Mouse (Mus musculus) embryonic facial prominence, embryonic 14.5 days (tissue): ENCODE measurements around the gene Gm15517. TPM values are rescaled to one million over a fixed set of nuclear protein-coding genes. Genes with fewer than 3 reads are reported as not detected.
"Not testable (repeated sequence)": the region's sequence is repeated elsewhere in the genome, so short reads cannot be mapped to it uniquely, and the experiment has no call there.

Experiments
- ATAC-seq: fragments of 200-750 bp; cut with Nextera tagmentation; 2 replicates; pipeline ENCODE4 v1.8.0; 2017; ENCODE audit warnings: low read depth, moderate number of reproducible peaks, moderate TSS enrichment
- DNase-seq: peaks from one replicate; pipeline ENCODE4 v3.0.0-alpha.2; 2015; ENCODE audit warnings: low spot score
- H3K27ac ChIP-seq: fragments of 300-500 bp; sonication (generic); replicated peaks from 2 replicates; pipeline ENCODE4 v1.5.1; 2014; ENCODE audit warnings: low read depth, mild to moderate bottlenecking, low read length, moderate library complexity
- H3K27me3 ChIP-seq: fragments of 300-500 bp; sonication (generic); replicated peaks from 2 replicates; pipeline ENCODE4 v1.6.1; 2014; ENCODE audit warnings: low read length; ENCODE audit not compliant: control insufficient read depth, insufficient read depth
- H3K36me3 ChIP-seq: fragments of 300-500 bp; sonication (generic); 2 replicates; pipeline ENCODE4 v1.6.1; 2014; ENCODE audit warnings: low read length, mixed read lengths; ENCODE audit not compliant: control insufficient read depth, insufficient read depth
- H3K4me1 ChIP-seq: fragments of 300-500 bp; sonication (generic); 2 replicates; pipeline ENCODE4 v1.6.1; 2014; ENCODE audit warnings: antibody characterized with exemption, low read length; ENCODE audit not compliant: control insufficient read depth, insufficient read depth
- H3K4me2 ChIP-seq: fragments of 300-500 bp; sonication (generic); 2 replicates; pipeline ENCODE4 v1.6.1; 2014; ENCODE audit warnings: low read depth, mild to moderate bottlenecking, low read length, moderate library complexity, mixed read lengths
- H3K4me3 ChIP-seq: fragments of 300-500 bp; sonication (generic); 2 replicates; pipeline ENCODE4 v1.5.1; 2014; ENCODE audit warnings: low read depth, mild to moderate bottlenecking, low read length
- H3K9ac ChIP-seq: fragments of 300-500 bp; sonication (generic); 2 replicates; pipeline ENCODE4 v1.6.1; 2014; ENCODE audit warnings: low read depth, mild to moderate bottlenecking, low read length, moderate library complexity, mixed read lengths
- H3K9me3 ChIP-seq: fragments of 300-500 bp; sonication (generic); 2 replicates; pipeline ENCODE4 v1.6.1; 2016; ENCODE audit warnings: low read length; ENCODE audit not compliant: control insufficient read depth
- WGBS: fragments of 180-500 bp; shearing (Covaris S2); extraction: QIAGEN DNeasy Blood & Tissue Kit; methylation state at CpG from one replicate; pipeline ENCODE4 v1.1.7; 2014; 5-methylcytosine and 5-hydroxymethylcytosine counted together
- polyA plus RNA-seq: library from polyadenylated mRNA; unstranded; fragments of >200 nt; fragmentation: Nextera tagmentation; extraction: Ambion mirVana; gene quantifications from 2 replicates; pipeline ENCODE4 v1.2.1, GENCODE M21; 2014

Gm15517 gene
- polyA plus RNA-seq, 1 experiment from 2014 or later: not detected

GRCm38 (mm10) chr7:44297501-44297900 lies 36.3 kb downstream of the Gm15517 start:
- DNase-seq, H3K4me2 ChIP-seq, H3K9me3 ChIP-seq, ATAC-seq, H3K36me3 ChIP-seq, H3K4me3 ChIP-seq, H3K27me3 ChIP-seq, H3K4me1 ChIP-seq, H3K9ac ChIP-seq, H3K27ac ChIP-seq: not testable (repeated sequence)
- 83% methylated on average over 2 of the region's 2 CpGs for WGBS

- H3K4me2 ChIP-seq: peak overlapping the region; percentile 78
- DNase-seq: no peak
- WGBS: 85% methylated on average over 14 of the region's 14 CpGs
Measured at GRCm38 (mm10) chr7:44303346-44304340, 42.4 kb downstream of the Gm15517 start.

GRCm38 (mm10) chr7:44304463-44304774 lies 43.2 kb downstream of the Gm15517 start:
- under 1% methylated on average over 24 of the region's 25 CpGs for WGBS
- peak; percentile 9 for ATAC-seq
- no peak for DNase-seq
- Histone ChIP-seq H3K27me3 (no peaks in the 10 kb centered on the region), H3K9me3 (no peaks in the 10 kb centered on the region), H3K9ac (peak overlapping the region; percentile 93), H3K4me1 (peaks cover 17% of the 10 kb centered on the region), H3K4me2 (peak overlapping the region; percentile 78), H3K4me3 (peak overlapping the region; percentile 65), H3K36me3 (no peaks in the 10 kb centered on the region), H3K27ac (peak overlapping the region; percentile 92)

More at GRCm38 (mm10) chr7:44303346-44304340, 42.4 kb downstream of the Gm15517 start:
- no peak for ATAC-seq
- H3K27me3 ChIP-seq: no peaks in the 10 kb centered on the region
- peaks cover 17% of the 10 kb centered on the region for H3K4me1 ChIP-seq
- peak overlapping the region; percentile 65 for H3K4me3 ChIP-seq
- peak overlapping the region; percentile 92 for H3K27ac ChIP-seq
- peak overlapping the region; percentile 93 for H3K9ac ChIP-seq
- H3K36me3 ChIP-seq: no peaks in the 10 kb centered on the region
- H3K9me3 ChIP-seq: no peaks in the 10 kb centered on the region

GRCm38 (mm10) chr7:44304775-44305641 lies 43.8 kb downstream of the Gm15517 start:
- under 1% methylated on average over 42 of the region's 49 CpGs for WGBS
- ATAC-seq (peak; percentile 93), DNase-seq (peak; percentile 99)
- peak overlapping the region; percentile 65 for H3K4me3 ChIP-seq
- H3K4me1 ChIP-seq: peaks cover 17% of the 10 kb centered on the region
- peak overlapping the region; percentile 78 for H3K4me2 ChIP-seq
- no peaks in the 10 kb centered on the region for H3K9me3 ChIP-seq
- H3K27ac ChIP-seq: peak overlapping the region; percentile 92
- peak overlapping the region; percentile 93 for H3K9ac ChIP-seq
- H3K27me3 ChIP-seq: no peaks in the 10 kb centered on the region
- H3K36me3 ChIP-seq: no peaks in the 10 kb centered on the region

GRCm38 (mm10) chr7:44305686-44306085 lies 44.4 kb downstream of the Gm15517 start:
- DNase-seq (no peak), ATAC-seq (no peak)
- H3K9me3 ChIP-seq: no peaks in the 10 kb centered on the region
- H3K4me3 ChIP-seq: peak overlapping the region; percentile 65
- 13% methylated on average over 16 of the region's 16 CpGs for WGBS
- H3K36me3 ChIP-seq: no peaks in the 10 kb centered on the region
- H3K27me3 ChIP-seq: no peaks in the 10 kb centered on the region
- peak overlapping the region; percentile 51 for H3K9ac ChIP-seq
- peaks cover 21% of the 10 kb centered on the region for H3K4me1 ChIP-seq
- H3K27ac ChIP-seq: peak overlapping the region; percentile 87
- H3K4me2 ChIP-seq: peak overlapping the region; percentile 78

- H3K27ac ChIP-seq: peak within 1 kb of the TSS; percentile 87
- H3K27me3 ChIP-seq: no peaks in the 10 kb centered on the region
- no peak for ATAC-seq
- H3K9ac ChIP-seq: peak within 1 kb of the TSS; percentile 51
- H3K4me1 ChIP-seq: peaks cover 28% of the 10 kb centered on the region
- peak within 1 kb of the TSS; percentile 65 for H3K4me3 ChIP-seq
- no peaks in the 10 kb centered on the region for H3K36me3 ChIP-seq
- no peaks in the 10 kb centered on the region for H3K9me3 ChIP-seq
- peak; percentile 73 for DNase-seq
- 54% methylated on average over 6 of the region's 6 CpGs for WGBS
- H3K4me2 ChIP-seq: peak within 1 kb of the TSS; percentile 78
Measured at GRCm38 (mm10) chr7:44306516-44307240, 45.4 kb downstream of the Gm15517 start, which contains the start of gene Clec11a. Gene Clec11a (minus strand): TSS chr7:44306902.

- no peak for ATAC-seq
- peaks cover 28% of the 10 kb centered on the region for H3K4me1 ChIP-seq
- DNase-seq: peak; percentile 90
- WGBS: 22% methylated on average over 9 of the region's 9 CpGs
- H3K36me3 ChIP-seq: no peaks in the 10 kb centered on the region
- no peaks in the 10 kb centered on the region; the same call in 1 of the 2 replicates for H3K27me3 ChIP-seq
- no peak overlapping the region for H3K9ac ChIP-seq
- H3K4me2 ChIP-seq: peak overlapping the region; percentile 78
- no peak overlapping the region for H3K4me3 ChIP-seq
- H3K9me3 ChIP-seq: no peaks in the 10 kb centered on the region
- H3K27ac ChIP-seq: peak overlapping the region; percentile 87
Measured at GRCm38 (mm10) chr7:44307261-44308020, 46.2 kb downstream of the Gm15517 start.
